Mouse (Mus musculus) intestine, postnatal 0 days (tissue): ENCODE measurements around the gene Heg1. TPM values are rescaled to one million over a fixed set of nuclear protein-coding genes. Genes with fewer than 3 reads are reported as not detected.

Source experiments
- ATAC-seq: fragments of 200-750 bp; cut with Nextera tagmentation; 2 replicates; pipeline ENCODE4 v1.8.0; 2017; ENCODE audit warnings: mild to moderate bottlenecking, moderate TSS enrichment, moderate library complexity
- H3K27ac ChIP-seq: fragments of 300-500 bp; sonication (generic); 2 replicates; pipeline ENCODE4 v1.5.1; 2014; ENCODE audit warnings: mild to moderate bottlenecking, low read depth, low read length, moderate library complexity
- H3K27me3 ChIP-seq: fragments of 300-500 bp; sonication (generic); replicated peaks from 2 replicates; pipeline ENCODE4 v1.6.1; 2014; ENCODE audit warnings: low read length, mixed read lengths; ENCODE audit not compliant: control insufficient read depth, insufficient read depth
- H3K36me3 ChIP-seq: fragments of 300-500 bp; sonication (generic); 2 replicates; pipeline ENCODE4 v1.6.1; 2014; ENCODE audit warnings: mild to moderate bottlenecking, moderate library complexity; ENCODE audit not compliant: control insufficient read depth, insufficient read depth
- H3K4me1 ChIP-seq: fragments of 300-500 bp; sonication (generic); replicated peaks from 2 replicates; pipeline ENCODE4 v1.6.1; 2014; ENCODE audit warnings: antibody characterized with exemption, low read length, mixed read lengths; ENCODE audit not compliant: control insufficient read depth, insufficient read depth
- H3K4me2 ChIP-seq: fragments of 300-500 bp; sonication (generic); replicated peaks from 2 replicates; pipeline ENCODE4 v1.6.1; 2014; ENCODE audit warnings: low read depth, mild to moderate bottlenecking, moderate library complexity
- H3K4me3 ChIP-seq: fragments of 300-500 bp; sonication (generic); 2 replicates; pipeline ENCODE4 v1.5.1; 2014; ENCODE audit warnings: low read depth, low read length
- H3K9ac ChIP-seq: fragments of 300-500 bp; sonication (generic); 2 replicates; pipeline ENCODE4 v1.6.1; 2014; ENCODE audit warnings: mild to moderate bottlenecking, low read depth, low read length
- H3K9me3 ChIP-seq: fragments of 300-500 bp; sonication (generic); 2 replicates; pipeline ENCODE4 v1.6.1; 2016; ENCODE audit warnings: mixed run types; ENCODE audit not compliant: control insufficient read depth
- CTCF ChIP-seq: sonication (generic); IDR thresholded peaks from 2 replicates; pipeline ENCODE4 v1.5.1; 2016; ENCODE audit warnings: low read depth, mild to moderate bottlenecking, control low read depth, antibody characterized with exemption, moderate library complexity
- WGBS: fragments of 180-500 bp; shearing (Covaris S2); extraction: QIAGEN DNeasy Blood & Tissue Kit; methylation state at CpG from one replicate; pipeline ENCODE4 v1.1.7; 2014; 5-methylcytosine and 5-hydroxymethylcytosine counted together
- polyA plus RNA-seq: library from polyadenylated mRNA; unstranded; fragments of >200 nt; fragmentation: Nextera tagmentation; extraction: Ambion mirVana; gene quantifications from 2 replicates; pipeline ENCODE4 v1.2.1, GENCODE M21; 2015

The Heg1 gene
- polyA plus RNA-seq, 1 experiment from 2014 or later: 11.6 TPM

GRCm38 (mm10) chr16:33765477-33765876 is 81.3 kb downstream of the Heg1 start:
- Histone ChIP-seq H3K9ac (no peak overlapping the region), H3K9me3 (no peaks in the 10 kb centered on the region), H3K36me3 (peaks cover 8% of the 10 kb centered on the region; the same call in 1 of the 2 replicates), H3K27ac (peak overlapping the region; percentile 85), H3K4me2 (no peak overlapping the region), H3K27me3 (no peaks in the 10 kb centered on the region), H3K4me1 (peaks cover 3% of the 10 kb centered on the region; the same call in 1 of the 2 replicates), H3K4me3 (no peak overlapping the region)
- no peak for TF ChIP-seq CTCF
- WGBS: 76% methylated on average over 2 of the region's 2 CpGs
- ATAC-seq: no peak

- peak overlapping the region; percentile 21; the same call in 1 of the 2 replicates for H3K4me2 ChIP-seq
- ATAC-seq: peak; percentile 67
- peaks cover 8% of the 10 kb centered on the region for H3K4me1 ChIP-seq
- H3K9me3 ChIP-seq: no peaks in the 10 kb centered on the region
- H3K36me3 ChIP-seq: peaks cover 5% of the 10 kb centered on the region; the same call in 1 of the 2 replicates
- TF ChIP-seq CTCF: no peak
- H3K9ac ChIP-seq: no peak overlapping the region
- no peaks in the 10 kb centered on the region for H3K27me3 ChIP-seq
- WGBS: 52% methylated on average over 12 of the region's 12 CpGs
- H3K27ac ChIP-seq: peak overlapping the region; percentile 85
- no peak overlapping the region for H3K4me3 ChIP-seq
Measured at GRCm38 (mm10) chr16:33766309-33766708, 82.1 kb downstream of the Heg1 start.

GRCm38 (mm10) chr16:33766757-33767156 is 82.6 kb downstream of the Heg1 start:
- Histone ChIP-seq H3K4me2 (peak overlapping the region; percentile 21; the same call in 1 of the 2 replicates), H3K4me1 (peaks cover 8% of the 10 kb centered on the region), H3K27me3 (no peaks in the 10 kb centered on the region), H3K27ac (peak overlapping the region; percentile 85), H3K36me3 (peaks cover 5% of the 10 kb centered on the region; the same call in 1 of the 2 replicates), H3K9me3 (no peaks in the 10 kb centered on the region), H3K9ac (no peak overlapping the region), H3K4me3 (no peak overlapping the region)
- 48% methylated on average over 15 of the region's 15 CpGs for WGBS
- TF ChIP-seq CTCF: no peak
- peak; percentile 37 for ATAC-seq

DNA sequence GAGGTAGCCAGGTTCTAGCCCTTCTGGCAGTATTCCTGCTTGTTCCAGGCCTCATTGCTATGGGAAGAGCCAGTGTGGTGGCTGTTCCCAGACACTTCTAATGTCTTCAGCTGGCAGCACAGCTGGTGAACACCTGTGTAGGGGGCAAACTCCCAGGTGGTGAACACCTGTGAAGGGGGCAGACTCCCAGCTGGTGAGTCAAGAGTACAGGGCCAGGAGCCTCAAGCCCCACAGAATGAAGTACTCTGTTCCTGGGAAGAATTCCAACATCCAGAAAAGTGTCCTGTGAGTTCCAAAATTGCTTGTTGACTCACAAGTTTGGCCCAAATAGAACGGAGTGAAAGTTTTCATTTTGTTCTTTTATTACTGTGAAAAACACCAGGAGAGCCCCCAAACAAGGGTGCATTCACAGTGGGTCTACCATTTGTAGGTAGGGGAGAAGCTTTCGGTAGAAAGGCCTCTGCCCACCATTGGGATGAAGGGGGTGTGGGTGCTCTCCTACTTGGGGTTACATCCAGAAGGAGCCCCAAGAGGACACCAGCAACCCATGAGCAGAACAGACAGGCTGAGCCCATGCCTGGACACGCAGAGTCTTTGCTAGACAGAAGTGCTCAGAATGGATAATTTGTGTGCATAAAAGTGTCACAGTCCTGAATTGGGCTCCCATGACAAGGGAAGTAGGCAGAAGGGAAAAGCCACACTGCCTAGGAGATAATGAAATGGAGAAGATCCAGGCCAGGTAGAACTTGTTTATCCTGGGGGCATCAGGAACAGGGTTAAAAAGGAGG is 84.5 kb downstream of the Heg1 start:
- Histone ChIP-seq H3K4me1 (peaks cover 8% of the 10 kb centered on the region), H3K9ac (no peak overlapping the region), H3K4me3 (no peak overlapping the region), H3K9me3 (no peaks in the 10 kb centered on the region), H3K4me2 (no peak overlapping the region), H3K27me3 (no peaks in the 10 kb centered on the region), H3K36me3 (peaks cover under 1% of the 10 kb centered on the region; the same call in 1 of the 2 replicates), H3K27ac (no peak overlapping the region)
- WGBS: 83% methylated on average over 3 of the region's 3 CpGs
- ATAC-seq: no peak
- no peak for TF ChIP-seq CTCF

GRCm38 (mm10) chr16:33769848-33770247 is 85.7 kb downstream of the Heg1 start:
- no peak for TF ChIP-seq CTCF
- Histone ChIP-seq H3K9me3 (no peaks in the 10 kb centered on the region), H3K27me3 (no peaks in the 10 kb centered on the region), H3K36me3 (no peaks in the 10 kb centered on the region; the same call in 1 of the 2 replicates), H3K4me3 (no peak overlapping the region), H3K4me1 (peaks cover 10% of the 10 kb centered on the region), H3K9ac (no peak overlapping the region), H3K27ac (no peak overlapping the region; the same call in 1 of the 2 replicates), H3K4me2 (no peak overlapping the region)
- no peak for ATAC-seq
- WGBS: 50% methylated on average over 7 of the region's 7 CpGs

GRCm38 (mm10) chr16:33770778-33771454 is 86.7 kb downstream of the Heg1 start:
- Histone ChIP-seq H3K4me1 (peaks cover 13% of the 10 kb centered on the region), H3K9me3 (no peaks in the 10 kb centered on the region), H3K4me2 (no peak overlapping the region), H3K27me3 (no peaks in the 10 kb centered on the region), H3K4me3 (no peak overlapping the region), H3K36me3 (no peaks in the 10 kb centered on the region; the same call in 1 of the 2 replicates), H3K27ac (no peak overlapping the region), H3K9ac (no peak overlapping the region)
- no peak for ATAC-seq
- 79% methylated on average over 4 of the region's 4 CpGs for WGBS
- no peak for TF ChIP-seq CTCF
